Mouse (Mus musculus): Measurements from ENCODE around the gene Nmur1.

Gene Nmur1

DNA sequence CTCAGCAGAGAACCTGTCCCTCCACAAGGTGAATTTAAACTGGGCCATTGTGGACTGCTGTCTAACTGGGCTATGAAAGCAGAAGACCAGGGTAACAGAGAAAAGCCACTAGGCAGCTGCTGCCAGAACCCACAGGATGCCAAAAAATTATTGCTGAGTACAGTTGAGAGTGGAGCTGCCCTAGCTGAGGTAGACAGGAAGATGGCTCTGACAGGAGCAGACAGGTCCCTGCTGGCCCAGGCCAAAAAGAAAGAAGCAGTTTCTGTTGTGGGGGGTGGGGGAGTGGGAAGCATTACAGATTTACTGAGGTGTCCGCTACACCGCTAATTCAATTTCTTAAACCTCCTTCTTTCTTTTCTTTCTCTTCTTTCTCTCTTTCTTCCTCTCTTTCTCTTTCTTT lies 16.6 kb downstream of the Nmur1 start:
- DNase-seq (ENCODE audit: low spot score) = no peak

GRCm38 (mm10) chr1:86408515-86408914 lies 17.5 kb downstream of the Nmur1 start:
- DNase-seq (ENCODE audit: low spot score) = no peak

DNA sequence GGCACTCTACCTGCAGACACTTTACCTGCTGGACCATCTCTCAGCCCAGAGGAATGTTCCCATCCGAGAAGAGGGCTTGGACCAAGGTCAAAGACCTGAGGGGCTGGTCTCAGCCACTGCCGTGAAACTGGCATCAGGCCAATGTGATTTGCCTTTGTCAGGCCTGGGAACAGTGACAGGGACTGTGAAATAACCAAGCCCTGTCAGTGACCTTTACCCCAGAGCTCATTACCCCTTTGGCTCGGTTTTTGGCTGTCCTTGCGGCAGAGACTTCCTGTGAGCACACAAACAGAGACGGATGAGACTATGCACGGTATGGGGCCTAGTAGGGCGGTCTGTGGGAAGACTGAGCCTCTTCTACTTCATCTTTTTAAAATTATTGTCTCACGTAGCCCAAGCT lies 19.1 kb downstream of the Nmur1 start:
- no peak for DNase-seq (ENCODE audit: low spot score)

GRCm38 (mm10) chr1:86406313-86406712 lies 19.7 kb downstream of the Nmur1 start:
- no peak for DNase-seq (ENCODE audit: low spot score)

DNA sequence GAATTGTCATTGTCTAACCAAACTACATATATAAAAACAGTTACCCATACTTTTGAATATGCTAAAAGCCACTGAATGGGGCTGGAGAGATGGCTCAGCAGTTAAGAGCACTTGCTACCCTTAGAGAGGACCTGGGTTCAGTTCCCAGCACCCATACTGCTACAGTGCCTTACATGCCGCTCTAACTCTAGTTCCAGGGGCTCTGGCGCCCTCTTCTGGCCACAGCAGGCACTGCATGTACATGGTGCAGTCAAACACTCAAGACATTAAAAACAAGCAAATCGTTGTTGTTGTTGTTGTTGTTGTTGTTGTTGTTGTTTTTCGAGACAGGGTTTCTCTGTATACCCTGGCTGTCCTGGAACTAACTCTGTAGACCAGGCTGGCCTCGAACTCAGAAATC lies 21.2 kb downstream of the Nmur1 start:
- DNase-seq (ENCODE audit: low spot score) = peak; percentile 21

GRCm38 (mm10) chr1:86400096-86400754 lies 25.8 kb downstream of the Nmur1 start:
- DNase-seq (ENCODE audit: low spot score) = no peak

DNA sequence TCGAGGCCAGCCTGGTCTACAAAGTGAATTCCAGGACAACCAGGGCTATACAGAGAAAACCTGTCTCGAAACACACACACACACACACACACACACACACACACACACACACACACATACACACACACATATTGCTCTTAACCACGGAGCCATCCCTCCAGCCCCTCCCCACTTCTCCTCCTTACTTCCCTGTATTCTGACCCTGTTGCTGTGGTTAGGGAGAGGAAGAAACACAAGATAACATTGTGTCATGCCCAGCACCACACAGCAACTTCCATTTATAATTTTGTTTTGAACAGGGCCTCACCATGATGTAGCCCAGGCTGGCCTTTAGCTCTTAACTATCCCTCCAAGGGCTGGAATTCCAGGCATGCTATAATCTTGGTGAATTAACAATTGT lies 26.7 kb downstream of the Nmur1 start:
- no peak for DNase-seq (ENCODE audit: low spot score)

- no peak for DNase-seq (ENCODE audit: low spot score)
Measured at GRCm38 (mm10) chr1:86398222-86398621, 27.8 kb downstream of the Nmur1 start.

GRCm38 (mm10) chr1:86397621-86398020 lies 28.4 kb downstream of the Nmur1 start:
- DNase-seq (ENCODE audit: low spot score) = no peak

GRCm38 (mm10) chr1:86395897-86396296 lies 30.1 kb downstream of the Nmur1 start:
- no peak for DNase-seq (ENCODE audit: low spot score)

DNA sequence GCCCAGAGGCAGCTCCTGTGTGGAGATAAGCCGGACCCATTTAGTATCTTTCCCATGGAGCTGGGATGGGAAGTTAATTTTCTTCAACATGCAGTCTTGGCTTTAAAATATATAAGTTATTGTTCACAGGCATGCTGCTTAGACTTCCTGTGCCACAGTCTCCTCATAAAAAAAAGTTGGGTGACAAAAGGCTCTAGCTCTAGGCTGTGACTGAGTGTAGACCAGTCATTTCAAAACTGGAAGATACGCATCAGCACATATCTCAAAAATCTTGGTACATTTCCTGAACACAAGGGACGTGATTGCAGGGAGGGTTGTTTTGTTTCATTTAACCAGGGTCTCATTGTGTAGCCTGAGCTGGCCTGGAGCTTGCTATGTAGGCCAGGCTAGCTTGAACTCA lies 31.8 kb downstream of the Nmur1 start:
- no peak for DNase-seq (ENCODE audit: low spot score)

GRCm38 (mm10) chr1:86393219-86393618 lies 32.8 kb downstream of the Nmur1 start:
- no peak for DNase-seq (ENCODE audit: low spot score)

DNA sequence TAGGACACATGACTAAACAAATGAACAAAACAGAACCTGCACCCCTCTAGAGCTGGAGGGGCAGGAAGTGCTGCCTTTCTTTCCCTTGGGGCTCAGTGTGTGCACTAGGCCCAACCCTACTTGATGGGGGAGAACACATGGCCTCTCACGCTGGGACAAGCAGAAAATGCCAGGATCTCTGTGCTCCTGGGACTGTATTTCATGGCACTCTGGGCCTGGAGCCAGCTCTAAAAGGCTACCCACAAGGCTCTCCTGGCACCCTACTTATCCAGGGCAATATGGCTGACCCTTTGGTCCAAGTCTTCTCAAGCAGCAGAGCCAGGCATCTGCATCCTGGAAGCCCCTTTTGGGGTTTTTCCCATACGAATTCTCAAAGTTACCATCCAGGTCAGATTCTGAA lies 34.6 kb downstream of the Nmur1 start:
- DNase-seq (ENCODE audit: low spot score) = no peak

GRCm38 (mm10) chr1:86389230-86389629 lies 36.8 kb downstream of the Nmur1 start:
- DNase-seq (ENCODE audit: low spot score) = peak; percentile 87

GRCm38 (mm10) chr1:86381027-86381426 lies 45.0 kb downstream of the Nmur1 start:
- peak; percentile 55 for DNase-seq (ENCODE audit: low spot score)

DNA sequence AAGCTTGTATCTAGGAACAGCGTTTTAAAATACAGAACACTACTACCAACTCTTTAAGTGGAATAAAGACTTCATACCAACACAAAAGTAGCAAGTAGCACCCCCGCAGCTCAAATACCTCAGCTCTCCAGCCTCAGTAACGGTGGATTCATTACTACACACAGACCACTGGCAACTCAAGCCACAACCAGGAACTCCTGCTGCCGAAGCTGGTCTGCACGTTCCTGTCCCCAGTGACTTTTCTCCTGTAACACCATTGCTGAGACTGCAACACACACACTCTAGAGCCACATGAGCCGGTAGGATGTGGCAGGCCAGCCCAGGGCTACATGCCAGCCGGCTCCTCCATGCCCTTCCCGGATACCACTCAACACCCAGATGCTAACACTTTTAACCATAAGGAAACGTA lies 46.9 kb downstream of the Nmur1 start:
- no peak for DNase-seq (ENCODE audit: low spot score)

DNA sequence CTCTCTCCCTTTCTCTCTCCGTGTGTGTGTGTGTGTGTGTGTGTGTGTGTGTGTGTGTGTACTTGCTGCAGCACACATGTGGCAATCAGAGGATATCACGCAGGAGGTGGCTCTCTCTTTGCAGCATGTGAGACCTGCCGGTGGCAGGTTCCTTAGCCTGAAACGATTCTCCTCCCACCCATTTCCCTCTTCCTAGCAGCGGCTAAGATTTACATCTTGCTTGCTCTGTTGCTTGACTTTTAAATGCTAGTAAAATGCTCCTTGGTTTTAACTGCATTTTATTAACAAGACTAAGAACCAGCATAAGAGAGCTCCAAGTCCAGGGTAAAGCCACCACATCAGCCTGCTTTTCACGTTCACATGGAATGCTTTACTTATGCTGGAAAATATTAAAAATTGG lies 47.4 kb downstream of the Nmur1 start:
- no peak for DNase-seq (ENCODE audit: low spot score)

- DNase-seq (ENCODE audit: low spot score) = no peak
Measured at GRCm38 (mm10) chr1:86376354-86376753, 49.7 kb downstream of the Nmur1 start.

- peak; percentile 72 for DNase-seq (ENCODE audit: low spot score)
Measured at GRCm38 (mm10) chr1:86371997-86372396, 54.0 kb downstream of the Nmur1 start.

DNA sequence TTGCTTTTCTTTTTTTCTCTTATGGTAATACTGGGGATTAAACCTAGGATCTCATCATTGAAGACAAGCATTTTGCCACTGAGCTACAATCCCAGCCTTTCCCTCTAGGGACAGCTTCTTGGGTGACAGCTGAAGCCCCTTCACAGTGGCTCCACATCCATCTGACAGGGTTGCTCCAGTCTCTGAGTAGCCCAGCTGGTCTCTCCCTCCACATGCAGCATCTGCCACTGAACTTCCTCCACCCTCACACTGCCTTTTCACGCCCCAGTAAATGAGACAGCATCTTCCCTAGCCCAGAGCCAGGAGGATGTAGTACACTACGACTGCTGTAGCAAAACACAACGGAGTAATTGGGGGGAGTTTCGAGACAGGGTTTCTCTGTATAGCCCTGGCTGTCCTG lies 57.9 kb downstream of the Nmur1 start:
- peak; percentile 49 for DNase-seq (ENCODE audit: low spot score)

DNA sequence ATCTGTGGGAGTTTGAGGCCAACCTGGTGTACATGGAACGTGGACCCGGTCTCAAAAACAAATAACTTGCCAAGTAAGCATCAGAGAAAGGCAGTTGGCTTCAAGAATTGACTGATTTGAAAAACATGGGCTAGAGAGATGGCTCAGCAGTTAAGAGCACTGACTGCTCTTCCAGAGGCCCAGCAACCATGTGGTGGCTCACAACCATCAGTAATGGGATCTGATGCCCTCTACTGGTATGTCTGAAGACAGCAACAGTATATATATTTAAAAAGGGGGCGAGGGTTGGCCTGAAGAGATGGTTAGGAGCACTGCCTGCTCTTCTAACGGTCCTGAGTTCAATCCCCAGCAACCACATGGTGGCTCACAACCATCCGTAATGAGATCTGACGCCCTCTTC lies 62.4 kb downstream of the Nmur1 start:
- DNase-seq (ENCODE audit: low spot score) = peak; percentile 56

DNA sequence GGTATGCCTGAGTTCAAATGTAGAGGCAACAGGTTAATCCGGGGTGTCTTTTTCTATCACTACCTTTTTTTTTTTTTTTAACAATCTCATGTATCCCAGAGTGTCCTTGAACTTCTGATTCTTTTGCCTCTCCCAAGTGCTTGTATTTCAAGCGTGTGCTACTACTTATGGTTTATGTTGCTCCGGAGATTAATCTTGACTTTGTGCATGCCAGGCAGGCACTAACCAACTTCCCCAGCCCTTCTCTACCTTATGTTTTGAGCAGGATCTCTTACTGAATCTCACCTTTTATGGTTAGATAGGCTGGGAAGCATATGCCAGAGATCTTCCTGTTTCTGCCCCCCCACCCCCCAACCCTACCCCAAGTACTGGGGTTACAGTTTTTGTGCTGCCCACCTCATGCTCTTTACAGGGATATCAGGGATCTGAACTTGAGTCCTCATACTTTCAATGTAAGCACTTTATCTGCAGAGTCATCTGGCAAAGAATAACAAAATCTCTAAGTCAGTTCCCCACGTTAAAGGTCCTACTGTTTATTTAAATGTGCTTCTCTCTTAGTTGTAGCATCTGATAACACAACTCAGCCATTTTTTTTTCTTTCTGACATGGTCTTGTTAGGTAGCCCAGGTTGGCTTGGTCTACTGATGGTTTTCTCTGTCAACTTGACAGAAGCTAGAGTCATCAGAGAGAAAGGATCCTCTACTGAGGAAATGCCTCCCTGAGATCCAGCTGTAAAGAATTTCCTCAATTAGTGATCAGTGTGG lies 64.0 kb downstream of the Nmur1 start:
- DNase-seq (ENCODE audit: low spot score) = no peak

DNA sequence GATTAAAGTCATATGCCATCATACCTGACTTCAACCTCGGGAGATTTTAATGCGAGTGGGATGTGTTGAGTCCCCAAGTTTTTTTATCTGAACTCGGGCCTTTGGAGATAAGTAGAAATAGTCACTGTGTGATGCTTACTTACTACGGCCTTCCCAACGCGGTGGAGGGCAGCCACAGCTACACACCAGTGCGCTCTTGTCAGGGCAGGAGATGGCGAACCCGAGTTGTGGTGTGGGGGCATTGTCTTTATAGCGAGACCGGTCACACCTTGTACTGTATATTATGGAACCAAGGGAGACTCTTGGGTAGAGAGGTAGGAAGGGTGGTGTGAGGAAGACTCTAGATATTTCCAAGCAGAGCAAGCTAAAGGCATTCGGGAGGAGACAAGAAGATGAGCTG lies 65.6 kb downstream of the Nmur1 start:
- DNase-seq (ENCODE audit: low spot score) = no peak

DNA sequence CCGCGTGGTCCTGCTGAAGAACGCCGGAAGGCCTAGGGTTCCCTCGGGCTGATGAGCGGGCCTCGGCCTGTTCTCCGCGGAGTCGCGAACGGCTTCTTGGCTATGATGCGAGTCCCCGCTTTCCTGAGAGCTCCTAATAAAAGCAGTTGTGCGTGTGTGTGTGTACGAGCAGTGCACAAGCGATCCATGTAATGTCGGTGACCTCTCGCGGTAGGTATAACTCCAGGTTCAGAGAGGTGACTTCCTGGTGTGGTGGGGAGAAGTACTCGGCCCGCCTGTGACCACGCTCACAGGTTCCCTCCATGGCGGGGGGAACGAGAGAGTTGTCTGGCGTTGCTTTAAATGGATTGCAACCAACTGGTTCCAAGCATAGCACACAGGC lies 66.2 kb downstream of the Nmur1 start:
- no peak for DNase-seq (ENCODE audit: low spot score)
